Mouse (Mus musculus): ENCODE data around the gene 2200002J24Rik. TPM values are rescaled to one million over a fixed set of nuclear protein-coding genes. Genes with fewer than 3 reads are reported as not detected.
"Not testable (repeated sequence)": the region's sequence is repeated elsewhere in the genome, so short reads cannot be mapped to it uniquely, and the experiment has no call there.

2200002J24Rik gene
- polyA plus RNA-seq, 1 experiment from 2014 or later, result not detected

DNA sequence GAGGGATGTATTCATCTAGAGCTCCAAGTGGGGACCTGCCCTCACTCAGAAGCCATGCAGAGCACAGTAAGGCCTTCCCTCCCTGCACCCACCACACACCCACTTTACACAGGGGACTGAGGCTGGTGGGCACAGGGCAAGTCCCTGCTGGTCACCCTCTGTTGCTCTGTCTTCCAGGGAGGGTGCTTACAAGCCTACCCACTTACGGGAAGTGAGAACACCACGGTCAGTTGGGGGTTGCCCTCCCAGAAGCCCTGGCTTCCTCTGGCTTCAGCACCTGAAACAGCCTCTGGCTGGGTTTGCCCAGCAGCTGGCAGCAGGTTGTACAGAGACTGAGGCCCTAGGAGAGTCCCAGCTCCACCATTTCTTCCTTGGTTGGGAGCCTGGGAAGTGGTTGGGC lies 43.8 kb downstream of the 2200002J24Rik start:
- DNase-seq (ENCODE audit: low spot score); H3K9me3 ChIP-seq (replicated peaks); H3K4me1 ChIP-seq; H3K4me3 ChIP-seq; H3K27me3 ChIP-seq (ENCODE audit: low read depth, poor library complexity, severe bottlenecking); H3K27ac ChIP-seq (replicated peaks): not testable (repeated sequence)
- peaks cover 22% of the 10 kb centered on the region for H3K36me3 ChIP-seq
- WGBS, result 85% methylated on average over 2 of the region's 2 CpGs

GRCm38 (mm10) chr7:30743617-30744016 lies 44.9 kb downstream of the 2200002J24Rik start, which contains the start of gene Gapdhs:
Gapdhs (minus strand) TSS chr7:30743681.
- not testable (repeated sequence) for DNase-seq (ENCODE audit: low spot score)

GRCm38 (mm10) chr7:30744022-30744598 lies 45.4 kb downstream of the 2200002J24Rik start:
- Histone ChIP-seq H3K4me3 (no peak overlapping the region), H3K36me3 (peaks cover 16% of the 10 kb centered on the region), H3K27ac (replicated peaks) (no peak overlapping the region), H3K4me1 (no peaks in the 10 kb centered on the region), H3K27me3 (ENCODE audit: low read depth, poor library complexity, severe bottlenecking) (no peaks in the 10 kb centered on the region), H3K9me3 (replicated peaks) (no peaks in the 10 kb centered on the region)
- no peak for DNase-seq (ENCODE audit: low spot score)
- 56% methylated on average over 4 of the region's 4 CpGs for WGBS

More at GRCm38 (mm10) chr7:30743617-30744016, 44.9 kb downstream of the 2200002J24Rik start, which contains the start of gene Gapdhs:
- H3K4me1 ChIP-seq; H3K27me3 ChIP-seq (ENCODE audit: low read depth, poor library complexity, severe bottlenecking); H3K4me3 ChIP-seq; H3K27ac ChIP-seq (replicated peaks); H3K9me3 ChIP-seq (replicated peaks): not testable (repeated sequence)
- 80% methylated on average over 4 of the region's 4 CpGs for WGBS
- H3K36me3 ChIP-seq, result peaks cover 16% of the 10 kb centered on the region

DNA sequence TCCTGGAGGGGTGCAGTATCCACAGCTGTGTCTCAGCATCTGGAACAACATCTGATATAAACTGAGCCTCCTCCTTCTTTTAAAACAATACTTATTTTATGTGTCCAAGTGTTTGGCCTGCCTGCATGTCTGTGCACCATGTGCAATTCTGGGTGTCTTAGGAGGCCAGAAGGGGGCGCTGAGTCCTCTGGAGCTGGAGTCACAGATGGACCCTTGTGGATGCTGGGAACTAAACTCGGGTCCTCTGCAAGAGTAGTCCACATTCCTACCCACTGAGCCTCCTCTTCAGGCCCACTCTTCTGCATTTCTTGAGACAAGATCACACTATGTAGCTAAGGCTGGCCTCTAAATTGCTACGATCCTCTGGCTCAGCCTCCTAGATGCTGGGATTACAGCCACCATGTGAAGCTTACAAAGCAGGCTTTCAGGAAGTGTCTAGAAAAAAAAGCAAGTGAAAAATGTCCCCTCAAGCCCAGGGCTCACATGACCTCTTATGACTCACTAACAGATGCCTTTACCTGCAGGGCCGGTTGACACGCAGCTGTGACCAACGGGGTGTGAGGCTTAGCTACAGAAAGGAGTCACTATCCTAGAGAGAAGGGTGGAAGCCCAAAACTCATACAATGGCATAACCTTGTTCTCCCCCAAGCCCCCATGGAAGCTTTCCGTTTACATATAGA lies 48.9 kb downstream of the 2200002J24Rik start:
- DNase-seq (ENCODE audit: low spot score), result no peak
- Histone ChIP-seq H3K4me1 (no peaks in the 10 kb centered on the region), H3K36me3 (0 out of 2 replicates have a peak, but pooled peaks cover 5% of the 10 kb centered on the region), H3K4me3 (no peak overlapping the region), H3K9me3 (replicated peaks) (no peaks in the 10 kb centered on the region), H3K27me3 (ENCODE audit: low read depth, poor library complexity, severe bottlenecking) (no peaks in the 10 kb centered on the region), H3K27ac (replicated peaks) (no peak overlapping the region)
- 87% methylated on average over 7 of the region's 7 CpGs for WGBS

Other genes with a start within 250 kb of the 2200002J24Rik start
- gene Kirrel2, start 241.2 kb upstream of the 2200002J24Rik start, polyA plus RNA-seq (2016; fragmentation: Nextera tagmentation; extraction: Ambion mirVana), result 1.7 and 1.9 TPM in 2 replicates
- gene Nphs1, start 240.6 kb upstream of the 2200002J24Rik start, polyA plus RNA-seq (2016; fragmentation: Nextera tagmentation; extraction: Ambion mirVana), result 0.16 and 0.23 TPM in 2 replicates
- gene Prodh2, start 205.3 kb upstream of the 2200002J24Rik start, polyA plus RNA-seq (2016; fragmentation: Nextera tagmentation; extraction: Ambion mirVana), result not detected in 2 replicates
- gene Arhgap33, start 163.9 kb upstream of the 2200002J24Rik start, polyA plus RNA-seq (2016; fragmentation: Nextera tagmentation; extraction: Ambion mirVana), result 36.6 and 62.0 TPM in 2 replicates
- gene Hspb6, start 146.7 kb upstream of the 2200002J24Rik start, polyA plus RNA-seq (2016; fragmentation: Nextera tagmentation; extraction: Ambion mirVana), result 6.1 and 6.2 TPM in 2 replicates
- 13.4 and 17.1 TPM in 2 replicates for gene Proser3, start 146.6 kb upstream of the 2200002J24Rik start, polyA plus RNA-seq (2016; fragmentation: Nextera tagmentation; extraction: Ambion mirVana)
- 45.9 and 46.7 TPM in 2 replicates for gene Lin37, start 139.1 kb upstream of the 2200002J24Rik start, polyA plus RNA-seq (2016; fragmentation: Nextera tagmentation; extraction: Ambion mirVana)
- gene U2af1l4, start 135.6 kb upstream of the 2200002J24Rik start, polyA plus RNA-seq (2016; fragmentation: Nextera tagmentation; extraction: Ambion mirVana), result 93.2 and 99.5 TPM in 2 replicates
- 17.0 and 19.6 TPM in 2 replicates for gene Gm49396, start 135.6 kb upstream of the 2200002J24Rik start, polyA plus RNA-seq (2016; fragmentation: Nextera tagmentation; extraction: Ambion mirVana)
- 131 and 133 TPM in 2 replicates for gene Psenen, start 135.3 kb upstream of the 2200002J24Rik start, polyA plus RNA-seq (2016; fragmentation: Nextera tagmentation; extraction: Ambion mirVana)
- gene Igflr1, start 133.5 kb upstream of the 2200002J24Rik start, polyA plus RNA-seq (2016; fragmentation: Nextera tagmentation; extraction: Ambion mirVana), result 4.4 and 7.2 TPM in 2 replicates
- 7.4 and 10.6 TPM in 2 replicates for gene Kmt2b, start 110.2 kb upstream of the 2200002J24Rik start, polyA plus RNA-seq (2016; fragmentation: Nextera tagmentation; extraction: Ambion mirVana)
- gene Zbtb32, start 100.0 kb upstream of the 2200002J24Rik start, polyA plus RNA-seq (2016; fragmentation: Nextera tagmentation; extraction: Ambion mirVana), result 0.26 and 0.61 TPM in 2 replicates
- gene Upk1a, start 86.1 kb upstream of the 2200002J24Rik start, polyA plus RNA-seq (2016; fragmentation: Nextera tagmentation; extraction: Ambion mirVana), result 0.44 and 0.79 TPM in 2 replicates
- 779 and 792 TPM in 2 replicates for gene Cox6b1, start 72.8 kb upstream of the 2200002J24Rik start, polyA plus RNA-seq (2016; fragmentation: Nextera tagmentation; extraction: Ambion mirVana)
- gene Etv2, start 63.1 kb upstream of the 2200002J24Rik start, polyA plus RNA-seq (2016; fragmentation: Nextera tagmentation; extraction: Ambion mirVana), result not detected in 2 replicates
- 140 and 145 TPM in 2 replicates for gene Rbm42, start 48.6 kb upstream of the 2200002J24Rik start, polyA plus RNA-seq (2016; fragmentation: Nextera tagmentation; extraction: Ambion mirVana)
- gene Haus5, start 33.9 kb upstream of the 2200002J24Rik start, polyA plus RNA-seq (2016; fragmentation: Nextera tagmentation; extraction: Ambion mirVana), result 79.8 and 84.0 TPM in 2 replicates
- not detected in 2 replicates for gene Pmis2, start 27.3 kb upstream of the 2200002J24Rik start, polyA plus RNA-seq (2016; fragmentation: Nextera tagmentation; extraction: Ambion mirVana)
- 0.89 and 1.1 TPM in 2 replicates for gene Atp4a, start 13.3 kb downstream of the 2200002J24Rik start, polyA plus RNA-seq (2016; fragmentation: Nextera tagmentation; extraction: Ambion mirVana)
- 155 and 164 TPM in 2 replicates for gene Tmem147, start 30.6 kb downstream of the 2200002J24Rik start, polyA plus RNA-seq (2016; fragmentation: Nextera tagmentation; extraction: Ambion mirVana)
- 0.33 and 0.40 TPM in 2 replicates for gene Gapdhs, start 44.8 kb downstream of the 2200002J24Rik start, polyA plus RNA-seq (2016; fragmentation: Nextera tagmentation; extraction: Ambion mirVana)
- gene Sbsn, start 52.5 kb downstream of the 2200002J24Rik start, polyA plus RNA-seq (2016; fragmentation: Nextera tagmentation; extraction: Ambion mirVana), result 0.51 and 0.65 TPM in 2 replicates
- gene Dmkn, start 64.8 kb downstream of the 2200002J24Rik start, polyA plus RNA-seq (2016; fragmentation: Nextera tagmentation; extraction: Ambion mirVana), result not detected in 2 replicates
- gene Krtdap, start 89.0 kb downstream of the 2200002J24Rik start, polyA plus RNA-seq (2016; fragmentation: Nextera tagmentation; extraction: Ambion mirVana), result not detected in 2 replicates
- not detected in 2 replicates for gene Ffar2, start 124.8 kb downstream of the 2200002J24Rik start, polyA plus RNA-seq (2016; fragmentation: Nextera tagmentation; extraction: Ambion mirVana)
- not detected in 2 replicates for gene Ffar3, start 157.3 kb downstream of the 2200002J24Rik start, polyA plus RNA-seq (2016; fragmentation: Nextera tagmentation; extraction: Ambion mirVana)
- gene Ffar1, start 162.6 kb downstream of the 2200002J24Rik start, polyA plus RNA-seq (2016; fragmentation: Nextera tagmentation; extraction: Ambion mirVana), result not detected in 2 replicates
- gene Cd22, start 181.4 kb downstream of the 2200002J24Rik start, polyA plus RNA-seq (2016; fragmentation: Nextera tagmentation; extraction: Ambion mirVana), result 0.02 TPM in 1 of 2 replicates, not detected in the other
- 0.22 and 0.52 TPM in 2 replicates for gene Mag, start 215.9 kb downstream of the 2200002J24Rik start, polyA plus RNA-seq (2016; fragmentation: Nextera tagmentation; extraction: Ambion mirVana)
- not detected in 2 replicates for gene Hamp2, start 225.8 kb downstream of the 2200002J24Rik start, polyA plus RNA-seq (2016; fragmentation: Nextera tagmentation; extraction: Ambion mirVana)
- gene Hamp, start 245.1 kb downstream of the 2200002J24Rik start, polyA plus RNA-seq (2016; fragmentation: Nextera tagmentation; extraction: Ambion mirVana), result not detected in 2 replicates